ENCODE assay signal across 8 mouse cellular contexts in the genomic region with DNA sequence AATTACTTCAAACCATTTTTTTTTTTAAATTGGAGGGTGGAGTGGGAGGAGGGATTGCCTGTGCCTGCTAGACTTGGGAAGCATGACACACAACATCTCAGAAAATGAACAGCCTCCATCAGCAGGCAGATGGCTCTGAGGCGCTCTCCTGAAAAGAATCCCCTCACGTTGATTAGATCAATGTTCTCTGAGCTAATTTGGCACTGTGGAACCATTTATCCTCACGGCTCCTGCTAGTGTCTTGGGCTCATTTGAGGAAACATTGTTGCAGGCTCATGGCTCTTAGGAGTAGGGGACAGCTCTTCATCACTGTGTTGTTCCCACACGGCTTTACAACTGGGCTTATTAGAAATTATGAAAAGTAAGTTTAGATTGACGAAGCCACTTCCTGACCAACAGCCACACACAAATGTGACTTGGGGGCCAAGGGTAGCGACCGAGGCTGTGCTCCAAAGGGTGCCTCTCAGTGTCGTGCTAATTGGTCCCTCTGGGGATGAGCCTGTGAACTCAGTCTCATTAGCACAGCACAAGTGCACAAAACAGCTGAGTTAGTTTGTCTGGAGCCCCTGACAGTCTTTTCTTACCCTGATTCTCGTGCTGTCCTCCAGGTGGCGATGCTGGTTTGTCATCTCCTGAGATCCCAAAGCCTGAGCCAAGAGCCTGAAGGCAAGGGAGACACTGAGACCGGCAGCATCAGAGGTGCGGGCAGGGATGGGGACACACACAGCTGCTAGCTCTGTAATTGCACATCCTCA.
DNase-seq lines count a peak whose midpoint lies in the region; ATAC-seq and TF ChIP-seq lines count a peak whose summit lies in the region.

No protein-coding gene starts in this region.

- TF ChIP-seq CTCF in heart, adult 2 months (IDR thresholded peaks at IDR 0.05), result peak; percentile 88
- peak; percentile 90 for TF ChIP-seq CTCF in midbrain, postnatal 0 days (IDR thresholded peaks at IDR 0.05)
- peak; percentile 89; the same call in 1 of the 2 replicates for TF ChIP-seq CTCF in spleen, adult 2 months (IDR thresholded peaks at IDR 0.05; ENCODE audit: extremely low read depth, insufficient read depth, insufficient read length, insufficient replicate concordance)

- no peak overlapping the region for H3K27ac ChIP-seq in embryonic facial prominence, embryonic 11.5 days (replicated peaks; ENCODE audit: low read depth, low read length)
- no peak overlapping the region for H3K27ac ChIP-seq in heart, adult 2 months
- no peak overlapping the region for H3K27ac ChIP-seq in kidney, embryonic 14.5 days (ENCODE audit: low read depth, low read length)
- no peak overlapping the region for H3K27ac ChIP-seq in limb, embryonic 14.5 days (replicated peaks; ENCODE audit: low read depth, low read length)
- no peak overlapping the region for H3K27ac ChIP-seq in midbrain, postnatal 0 days (ENCODE audit: low read depth, low read length)
- H3K27ac ChIP-seq in spleen, adult 2 months (ENCODE audit: insufficient read depth, low read length), result no peak overlapping the region

- TF ChIP-seq EP300 in heart, adult 2 months (IDR thresholded peaks at IDR 0.05; ENCODE audit: insufficient read depth, low read depth, low read length), result peak; percentile 92

- DNase-seq in urinary bladder, adult 18-20 months (ENCODE audit: low spot score in 2 of 2), result peak; percentile 50 to 57
- DNase-seq in urinary bladder, postnatal 10 days (ENCODE audit: low spot score), result no peak
- peak; percentile 78 for DNase-seq in embryonic facial prominence, embryonic 11.5 days (ENCODE audit: low spot score)
- DNase-seq in heart, adult 2 months, result peak; percentile 81 to 82
- DNase-seq in limb, embryonic 14.5 days (ENCODE audit: low spot score), result peak; percentile 63
- DNase-seq in midbrain, postnatal 0 days (ENCODE audit: low spot score), result peak; percentile 90
- DNase-seq in spleen, adult 2 months (ENCODE audit: low read depth in 1 of 2, low spot score in 2 of 2), result peak in 1 of 2 experiments; percentile 78

- no peaks in the 10 kb centered on the region for H3K27me3 ChIP-seq in embryonic facial prominence, embryonic 11.5 days (ENCODE audit: control insufficient read depth, insufficient read depth, low read length)
- H3K27me3 ChIP-seq in heart, adult 2 months (ENCODE audit: control insufficient read depth, insufficient read depth, low read length), result no peaks in the 10 kb centered on the region
- H3K27me3 ChIP-seq in kidney, embryonic 14.5 days (ENCODE audit: control insufficient read depth, insufficient read depth, low read length), result no peaks in the 10 kb centered on the region
- H3K27me3 ChIP-seq in limb, embryonic 14.5 days (ENCODE audit: control insufficient read depth, insufficient read depth, low read length), result no peaks in the 10 kb centered on the region
- no peaks in the 10 kb centered on the region for H3K27me3 ChIP-seq in midbrain, postnatal 0 days (ENCODE audit: insufficient read depth, low read length)
- H3K27me3 ChIP-seq in spleen, adult 2 months (ENCODE audit: control insufficient read depth, insufficient read depth, low read length), result no peaks in the 10 kb centered on the region; the same call in 1 of the 2 replicates

- no peak overlapping the region for H3K9ac ChIP-seq in embryonic facial prominence, embryonic 11.5 days (replicated peaks; ENCODE audit: low read length)
- no peak overlapping the region for H3K9ac ChIP-seq in heart, adult 2 months (ENCODE audit: low read depth, low read length)
- no peak overlapping the region for H3K9ac ChIP-seq in kidney, embryonic 14.5 days (ENCODE audit: low read depth, low read length)
- H3K9ac ChIP-seq in limb, embryonic 14.5 days (ENCODE audit: low read depth, low read length, severe bottlenecking), result no peak overlapping the region
- H3K9ac ChIP-seq in midbrain, postnatal 0 days (replicated peaks; ENCODE audit: low read length, poor library complexity, severe bottlenecking), result no peak overlapping the region

- H3K4me1 ChIP-seq in embryonic facial prominence, embryonic 11.5 days (ENCODE audit: control insufficient read depth, insufficient read depth, low read length), result no peaks in the 10 kb centered on the region
- peaks cover 1% of the 10 kb centered on the region; the same call in 1 of the 2 replicates for H3K4me1 ChIP-seq in heart, adult 2 months (ENCODE audit: control insufficient read depth, insufficient read depth, low read length)
- no peaks in the 10 kb centered on the region for H3K4me1 ChIP-seq in kidney, embryonic 14.5 days (ENCODE audit: control insufficient read depth, insufficient read depth, low read length)
- no peaks in the 10 kb centered on the region for H3K4me1 ChIP-seq in limb, embryonic 14.5 days (ENCODE audit: control insufficient read depth, insufficient read depth, low read length)
- H3K4me1 ChIP-seq in midbrain, postnatal 0 days (ENCODE audit: insufficient read depth, low read length), result no peaks in the 10 kb centered on the region
- H3K4me1 ChIP-seq in spleen, adult 2 months (ENCODE audit: control insufficient read depth, insufficient read depth, insufficient read length), result peaks cover 4% of the 10 kb centered on the region; the same call in 1 of the 2 replicates

- H3K4me3 ChIP-seq in embryonic facial prominence, embryonic 11.5 days (ENCODE audit: low read depth, low read length), result no peak overlapping the region
- H3K4me3 ChIP-seq in heart, adult 2 months, result no peak overlapping the region
- H3K4me3 ChIP-seq in kidney, embryonic 14.5 days (ENCODE audit: low read length), result no peak overlapping the region
- H3K4me3 ChIP-seq in limb, embryonic 14.5 days (replicated peaks; ENCODE audit: low read length), result no peak overlapping the region
- H3K4me3 ChIP-seq in midbrain, postnatal 0 days (ENCODE audit: low read depth, low read length), result no peak overlapping the region
- no peak overlapping the region for H3K4me3 ChIP-seq in spleen, adult 2 months (ENCODE audit: extremely low read depth, insufficient read depth, insufficient read length)

- no peak overlapping the region for H3K4me2 ChIP-seq in embryonic facial prominence, embryonic 11.5 days (ENCODE audit: low read depth, low read length)
- no peak overlapping the region for H3K4me2 ChIP-seq in kidney, embryonic 14.5 days (replicated peaks; ENCODE audit: low read depth, low read length)
- H3K4me2 ChIP-seq in limb, embryonic 14.5 days (replicated peaks; ENCODE audit: low read depth, low read length, severe bottlenecking), result no peak overlapping the region
- H3K4me2 ChIP-seq in midbrain, postnatal 0 days (ENCODE audit: low read depth, low read length, poor library complexity, severe bottlenecking), result no peak overlapping the region

- H3K36me3 ChIP-seq in embryonic facial prominence, embryonic 11.5 days (replicated peaks; ENCODE audit: control insufficient read depth, insufficient read depth, low read depth, low read length), result no peaks in the 10 kb centered on the region
- no peaks in the 10 kb centered on the region for H3K36me3 ChIP-seq in heart, adult 2 months (ENCODE audit: control insufficient read depth, insufficient read depth, low read length)
- no peaks in the 10 kb centered on the region for H3K36me3 ChIP-seq in kidney, embryonic 14.5 days (ENCODE audit: control insufficient read depth, insufficient read depth, low read length)
- H3K36me3 ChIP-seq in limb, embryonic 14.5 days (ENCODE audit: control insufficient read depth, insufficient read depth, low read length), result no peaks in the 10 kb centered on the region
- H3K36me3 ChIP-seq in midbrain, postnatal 0 days (ENCODE audit: insufficient read depth, low read length), result no peaks in the 10 kb centered on the region
- no peaks in the 10 kb centered on the region for H3K36me3 ChIP-seq in spleen, adult 2 months (ENCODE audit: control insufficient read depth, insufficient read depth, low read length)

- intact Hi-C loops in heart, adult 2 months (cut with DNase I), result loop anchor here (1.0 to 5.0 kb wide), 2 partner anchors 61 to 111 kb away; no protein-coding TSS in a partner anchor

- TF ChIP-seq POLR2A in heart, adult 2 months (IDR thresholded peaks at IDR 0.05; ENCODE audit: insufficient read depth, low read depth, low read length), result no peak
- TF ChIP-seq POLR2A in limb, embryonic 14.5 days (IDR thresholded peaks at IDR 0.05; ENCODE audit: borderline replicate concordance, extremely low read depth, insufficient read depth, insufficient read length), result no peak
- no peak for TF ChIP-seq POLR2A in spleen, adult 2 months (IDR thresholded peaks at IDR 0.05; ENCODE audit: low read depth, low read length)

- no peaks in the 10 kb centered on the region for H3K79me2 ChIP-seq in heart, adult 2 months (replicated peaks; ENCODE audit: control insufficient read depth, insufficient read depth, low read length)

- no peaks in the 10 kb centered on the region for H3K9me3 ChIP-seq in embryonic facial prominence, embryonic 11.5 days (replicated peaks; ENCODE audit: control insufficient read depth, low read length)
- no peaks in the 10 kb centered on the region for H3K9me3 ChIP-seq in kidney, embryonic 14.5 days (ENCODE audit: control insufficient read depth, low read length)
- H3K9me3 ChIP-seq in limb, embryonic 14.5 days (ENCODE audit: control insufficient read depth, low read length), result no peaks in the 10 kb centered on the region
- no peaks in the 10 kb centered on the region for H3K9me3 ChIP-seq in midbrain, postnatal 0 days (ENCODE audit: low read length)

- ATAC-seq in embryonic facial prominence, embryonic 11.5 days (replicated peaks; ENCODE audit: insufficient number of reproducible peaks, low FRiP score, low TSS enrichment, low read depth), result peak; percentile 69
- ATAC-seq in kidney, embryonic 14.5 days (ENCODE audit: low FRiP score, low TSS enrichment), result peak; percentile 73; the same call in 1 of the 2 replicates
- ATAC-seq in limb, embryonic 14.5 days (ENCODE audit: low FRiP score, low read depth), result peak; percentile 57
- peak; percentile 63 for ATAC-seq in midbrain, postnatal 0 days (ENCODE audit: low FRiP score)

- WGBS in embryonic facial prominence, embryonic 11.5 days, result 27% methylated on average over 12 of the region's 12 CpGs
- 28% methylated on average over 12 of the region's 12 CpGs for WGBS in heart, adult 2 months
- WGBS in kidney, embryonic 14.5 days, result 27% methylated on average over 12 of the region's 12 CpGs
- 22% methylated on average over 12 of the region's 12 CpGs for WGBS in limb, embryonic 14.5 days
- WGBS in midbrain, postnatal 0 days, result 22% methylated on average over 12 of the region's 12 CpGs
- WGBS in spleen, adult 2 months, result 27% methylated on average over 12 of the region's 12 CpGs
